Mouse (Mus musculus) forebrain, embryonic 14.5 days (tissue): ENCODE results near the gene Lpar1. TPM values are rescaled to one million over a fixed set of nuclear protein-coding genes. Genes with fewer than 3 reads are reported as not detected.

Experiments used
- ATAC-seq: fragments of 200-750 bp; cut with Nextera tagmentation; 2 replicates; pipeline ENCODE4 v1.8.0; 2017; ENCODE audit warnings: mild to moderate bottlenecking, moderate library complexity
- DNase-seq: peaks from one replicate; pipeline ENCODE4 v3.0.0-alpha.2; 2015; ENCODE audit warnings: low spot score
- H3K27ac ChIP-seq: fragments of 300-500 bp; sonication (generic); 2 replicates; pipeline ENCODE4 v1.5.1; 2014; ENCODE audit warnings: low read depth, mild to moderate bottlenecking, control low read depth, low read length, moderate library complexity
- H3K27me3 ChIP-seq: fragments of 300-500 bp; sonication (generic); replicated peaks from 2 replicates; pipeline ENCODE4 v1.6.1; 2014; ENCODE audit warnings: low read length, control low read depth, mixed read lengths; ENCODE audit not compliant: control insufficient read depth, insufficient read depth
- H3K36me3 ChIP-seq: fragments of 300-500 bp; sonication (generic); 2 replicates; pipeline ENCODE4 v1.6.1; 2014; ENCODE audit warnings: low read length, control low read depth; ENCODE audit not compliant: control insufficient read depth, insufficient read depth
- H3K4me1 ChIP-seq: fragments of 300-500 bp; sonication (generic); 2 replicates; pipeline ENCODE4 v1.6.1; 2014; ENCODE audit warnings: antibody characterized with exemption, low read length, control low read depth; ENCODE audit not compliant: control insufficient read depth, insufficient read depth
- H3K4me2 ChIP-seq: fragments of 300-500 bp; sonication (generic); 2 replicates; pipeline ENCODE4 v1.6.1; 2014; ENCODE audit warnings: mild to moderate bottlenecking, control low read depth, low read length
- H3K4me3 ChIP-seq: fragments of 300-500 bp; sonication (generic); 2 replicates; pipeline ENCODE4 v1.5.1; 2014; ENCODE audit warnings: low read depth, low read length, control low read depth
- H3K9ac ChIP-seq: fragments of 300-500 bp; sonication (generic); 2 replicates; pipeline ENCODE4 v1.6.1; 2014; ENCODE audit warnings: mild to moderate bottlenecking, low read length, control low read depth, moderate library complexity
- H3K9me3 ChIP-seq: fragments of 300-500 bp; sonication (generic); replicated peaks from 2 replicates; pipeline ENCODE4 v1.6.1; 2016; ENCODE audit warnings: low read length, control low read depth, mixed read lengths; ENCODE audit not compliant: control insufficient read depth
- WGBS: fragments of 180-500 bp; shearing (Covaris S2); extraction: QIAGEN DNeasy Blood & Tissue Kit; methylation state at CpG from one replicate; pipeline ENCODE4 v1.1.7; 2014; 5-methylcytosine and 5-hydroxymethylcytosine counted together
- polyA plus RNA-seq: library from polyadenylated mRNA; unstranded; fragments of >200 nt; fragmentation: Nextera tagmentation; extraction: Ambion mirVana; gene quantifications from 2 replicates; pipeline ENCODE4 v1.2.1, GENCODE M21; 2014

Lpar1 gene
- polyA plus RNA-seq, 1 experiment from 2014 or later, result 35.2 TPM

GRCm38 (mm10) chr4:58506539-58507527, 46.9 kb downstream of the Lpar1 start:
- ATAC-seq (no peak), DNase-seq (no peak)
- Histone ChIP-seq H3K9me3 (no peaks in the 10 kb centered on the region), H3K9ac (no peak overlapping the region), H3K27me3 (no peaks in the 10 kb centered on the region), H3K36me3 (no peaks in the 10 kb centered on the region), H3K4me3 (no peak overlapping the region), H3K27ac (no peak overlapping the region), H3K4me2 (no peak overlapping the region), H3K4me1 (peaks cover 14% of the 10 kb centered on the region)
- 96% methylated on average over 4 of the region's 4 CpGs for WGBS

GRCm38 (mm10) chr4:58504250-58504649, 49.4 kb downstream of the Lpar1 start:
- H3K4me1 ChIP-seq, result peaks cover 19% of the 10 kb centered on the region
- H3K27me3 ChIP-seq, result no peaks in the 10 kb centered on the region
- no peak overlapping the region for H3K9ac ChIP-seq
- DNase-seq, result no peak
- no peak for ATAC-seq
- H3K4me3 ChIP-seq, result no peak overlapping the region
- H3K36me3 ChIP-seq, result no peaks in the 10 kb centered on the region
- no peak overlapping the region for H3K27ac ChIP-seq
- H3K9me3 ChIP-seq, result no peaks in the 10 kb centered on the region
- WGBS, result 90% methylated on average over 2 of the region's 2 CpGs
- no peak overlapping the region for H3K4me2 ChIP-seq

- Histone ChIP-seq H3K9ac (no peak overlapping the region), H3K4me3 (no peak overlapping the region), H3K27ac (no peak overlapping the region), H3K4me1 (peaks cover 12% of the 10 kb centered on the region), H3K4me2 (no peak overlapping the region), H3K27me3 (no peaks in the 10 kb centered on the region), H3K9me3 (no peaks in the 10 kb centered on the region), H3K36me3 (no peaks in the 10 kb centered on the region)
- ATAC-seq (peak; percentile 75; the same call in 1 of the 2 replicates), DNase-seq (peak; percentile 44)
- 60% methylated on average over 21 of the region's 21 CpGs for WGBS
Observed at GRCm38 (mm10) chr4:58501012-58501777, 52.5 kb downstream of the Lpar1 start.

GRCm38 (mm10) chr4:58499831-58500230, 53.9 kb downstream of the Lpar1 start:
- no peak for ATAC-seq
- Histone ChIP-seq H3K9me3 (no peaks in the 10 kb centered on the region), H3K4me2 (no peak overlapping the region), H3K9ac (no peak overlapping the region), H3K27ac (no peak overlapping the region), H3K27me3 (no peaks in the 10 kb centered on the region), H3K36me3 (no peaks in the 10 kb centered on the region), H3K4me1 (peaks cover 12% of the 10 kb centered on the region), H3K4me3 (no peak overlapping the region)
- WGBS, result 45% methylated on average over 3 of the region's 3 CpGs
- peak; percentile 30 for DNase-seq

GRCm38 (mm10) chr4:58499241-58499640, 54.5 kb downstream of the Lpar1 start:
- no peaks in the 10 kb centered on the region for H3K36me3 ChIP-seq

GRCm38 (mm10) chr4:58498734-58499133, 55.0 kb downstream of the Lpar1 start:
- Histone ChIP-seq H3K27me3 (no peaks in the 10 kb centered on the region), H3K4me1 (peaks cover 12% of the 10 kb centered on the region), H3K27ac (no peak overlapping the region), H3K9ac (no peak overlapping the region), H3K36me3 (no peaks in the 10 kb centered on the region), H3K4me2 (no peak overlapping the region), H3K9me3 (no peaks in the 10 kb centered on the region), H3K4me3 (no peak overlapping the region)
- DNase-seq, result no peak
- ATAC-seq, result no peak
- WGBS, result 84% methylated on average over 6 of the region's 6 CpGs

More at GRCm38 (mm10) chr4:58499241-58499640, 54.5 kb downstream of the Lpar1 start:
- Histone ChIP-seq H3K27ac (no peak overlapping the region), H3K27me3 (no peaks in the 10 kb centered on the region), H3K4me1 (peaks cover 12% of the 10 kb centered on the region), H3K4me2 (no peak overlapping the region), H3K9ac (no peak overlapping the region), H3K9me3 (no peaks in the 10 kb centered on the region), H3K4me3 (no peak overlapping the region)
- peak; percentile 13; the same call in 1 of the 2 replicates for ATAC-seq
- no peak for DNase-seq
- WGBS, result 42% methylated on average over 3 of the region's 3 CpGs

GRCm38 (mm10) chr4:58497284-58497683, 56.4 kb downstream of the Lpar1 start:
- 92% methylated on average over 4 of the region's 4 CpGs for WGBS
- ATAC-seq, result no peak
- Histone ChIP-seq H3K4me3 (no peak overlapping the region), H3K27me3 (no peaks in the 10 kb centered on the region), H3K27ac (no peak overlapping the region), H3K36me3 (no peaks in the 10 kb centered on the region), H3K9ac (no peak overlapping the region), H3K4me1 (peaks cover 12% of the 10 kb centered on the region), H3K9me3 (no peaks in the 10 kb centered on the region), H3K4me2 (no peak overlapping the region)
- DNase-seq, result no peak

- Histone ChIP-seq H3K4me2 (no peak overlapping the region), H3K9me3 (no peaks in the 10 kb centered on the region), H3K27me3 (no peaks in the 10 kb centered on the region), H3K4me3 (no peak overlapping the region), H3K36me3 (no peaks in the 10 kb centered on the region), H3K9ac (no peak overlapping the region), H3K4me1 (peaks cover 12% of the 10 kb centered on the region), H3K27ac (no peak overlapping the region)
- DNase-seq (no peak), ATAC-seq (no peak)
- 69% methylated on average over 8 of the region's 8 CpGs for WGBS
Observed at GRCm38 (mm10) chr4:58496743-58497142, 57.0 kb downstream of the Lpar1 start.
